Mouse (Mus musculus) lung, postnatal 0 days (tissue): ENCODE measurements around the gene Slc43a3. TPM values are rescaled to one million over a fixed set of nuclear protein-coding genes. Genes with fewer than 3 reads are reported as not detected.
A peak's percentile ranks its signal among the peaks of the same experiment; 100 is the strongest.

Source experiments
- ATAC-seq: fragments of 200-750 bp; cut with Nextera tagmentation; 2 replicates; pipeline ENCODE4 v1.8.0; 2017; ENCODE audit warnings: moderate library complexity
- DNase-seq: peaks from one replicate; pipeline ENCODE4 v3.0.0-alpha.2; 2016; ENCODE audit warnings: low spot score
- H3K27ac ChIP-seq: fragments of 300-500 bp; sonication (generic); 2 replicates; pipeline ENCODE4 v1.5.1; 2014; ENCODE audit warnings: antibody characterized with exemption, mild to moderate bottlenecking, low read length, mixed read lengths
- H3K27me3 ChIP-seq: fragments of 300-500 bp; sonication (generic); replicated peaks from 2 replicates; pipeline ENCODE4 v1.6.1; 2014; ENCODE audit warnings: low read length, mixed read lengths; ENCODE audit not compliant: insufficient read depth
- H3K36me3 ChIP-seq: fragments of 300-500 bp; sonication (generic); 2 replicates; pipeline ENCODE4 v1.6.1; 2014; ENCODE audit warnings: low read length, mixed read lengths; ENCODE audit not compliant: insufficient read depth
- H3K4me1 ChIP-seq: fragments of 300-500 bp; sonication (generic); 2 replicates; pipeline ENCODE4 v1.6.1; 2014; ENCODE audit warnings: antibody characterized with exemption, low read depth, low read length, mixed read lengths; ENCODE audit not compliant: insufficient read depth
- H3K4me2 ChIP-seq: fragments of 300-500 bp; sonication (generic); replicated peaks from 2 replicates; pipeline ENCODE4 v1.6.1; 2014; ENCODE audit warnings: low read depth, mild to moderate bottlenecking, low read length, moderate library complexity, mixed read lengths
- H3K4me3 ChIP-seq: fragments of 300-500 bp; sonication (generic); 2 replicates; pipeline ENCODE4 v1.5.1; 2014; ENCODE audit warnings: low read depth, low read length
- H3K9ac ChIP-seq: fragments of 300-500 bp; sonication (generic); replicated peaks from 2 replicates; pipeline ENCODE4 v1.6.1; 2014; ENCODE audit warnings: low read depth, mild to moderate bottlenecking
- H3K9me3 ChIP-seq: fragments of 300-500 bp; sonication (generic); 2 replicates; pipeline ENCODE4 v1.6.1; 2016; ENCODE audit warnings: low read length, mixed read lengths
- CTCF ChIP-seq: IDR thresholded peaks from 2 replicates; pipeline ENCODE4 v1.5.1; 2016; ENCODE audit warnings: antibody characterized with exemption, mild to moderate bottlenecking
- EP300 ChIP-seq: IDR thresholded peaks from 2 replicates; pipeline ENCODE4 v1.6.1; 2016; ENCODE audit warnings: antibody characterized with exemption, mild to moderate bottlenecking, control low read depth
- WGBS: fragments of 180-500 bp; shearing (Covaris S2); extraction: QIAGEN DNeasy Blood & Tissue Kit; methylation state at CpG from one replicate; pipeline ENCODE4 v1.1.7; 2014; 5-methylcytosine and 5-hydroxymethylcytosine counted together
- polyA plus RNA-seq: library from polyadenylated mRNA; unstranded; fragments of >200 nt; fragmentation: Nextera tagmentation; extraction: Ambion mirVana; gene quantifications from 2 replicates; pipeline ENCODE4 v1.2.1, GENCODE M21; 2015

Gene Slc43a3
- polyA plus RNA-seq, 1 experiment from 2014 or later = 121 TPM

- DNase-seq (no peak), ATAC-seq (no peak)
- no peak overlapping the region for H3K4me2 ChIP-seq
- WGBS = 79% methylated on average over 2 of the region's 2 CpGs
- TF ChIP-seq EP300 = no peak
- no peak for TF ChIP-seq CTCF
- H3K9me3 ChIP-seq = no peaks in the 10 kb centered on the region
- no peaks in the 10 kb centered on the region for H3K27me3 ChIP-seq
- H3K4me1 ChIP-seq = no peaks in the 10 kb centered on the region; the same call in 1 of the 2 replicates
- H3K36me3 ChIP-seq = no peaks in the 10 kb centered on the region
- no peak overlapping the region for H3K4me3 ChIP-seq
- no peak overlapping the region for H3K9ac ChIP-seq
- no peak overlapping the region for H3K27ac ChIP-seq
These were observed 60.0 kb downstream of the Slc43a3 start for GRCm38 (mm10) chr2:84996376-84996775.

GRCm38 (mm10) chr2:84999486-85000181 is 63.3 kb downstream of the Slc43a3 start:
- 41% methylated on average over 3 of the region's 3 CpGs for WGBS
- peak; percentile 64 for DNase-seq
- Histone ChIP-seq H3K4me2 (no peak overlapping the region), H3K9ac (no peak overlapping the region), H3K4me3 (no peak overlapping the region), H3K27ac (peak overlapping the region; percentile 32; the same call in 1 of the 2 replicates), H3K4me1 (no peaks in the 10 kb centered on the region; the same call in 1 of the 2 replicates), H3K27me3 (no peaks in the 10 kb centered on the region), H3K9me3 (no peaks in the 10 kb centered on the region), H3K36me3 (no peaks in the 10 kb centered on the region)
- peak; percentile 76 for ATAC-seq
- TF ChIP-seq CTCF (no peak), EP300 (peak; percentile 47; the same call in 1 of the 2 replicates)

- no peak overlapping the region for H3K9ac ChIP-seq
- no peaks in the 10 kb centered on the region for H3K9me3 ChIP-seq
- H3K4me2 ChIP-seq = no peak overlapping the region
- no peak overlapping the region for H3K27ac ChIP-seq
- ATAC-seq (peak; percentile 81), DNase-seq (peak; percentile 48)
- H3K4me3 ChIP-seq = no peak overlapping the region
- 51% methylated on average over 13 of the region's 13 CpGs for whole genome bisulfite sequencing
- H3K27me3 ChIP-seq = no peaks in the 10 kb centered on the region
- no peak for TF ChIP-seq CTCF
- TF ChIP-seq EP300 = peak; percentile 71
- no peaks in the 10 kb centered on the region; the same call in 1 of the 2 replicates for H3K4me1 ChIP-seq
- H3K36me3 ChIP-seq = no peaks in the 10 kb centered on the region
These were observed 65.1 kb downstream of the Slc43a3 start for GRCm38 (mm10) chr2:85001497-85001896.

GRCm38 (mm10) chr2:85002575-85002974 is 66.2 kb downstream of the Slc43a3 start:
- DNase-seq = no peak
- H3K9ac ChIP-seq = no peak overlapping the region
- H3K4me1 ChIP-seq = no peaks in the 10 kb centered on the region; the same call in 1 of the 2 replicates
- no peak overlapping the region for H3K27ac ChIP-seq
- no peaks in the 10 kb centered on the region for H3K36me3 ChIP-seq
- 36% methylated on average over 8 of the region's 8 CpGs for WGBS
- no peak for ATAC-seq
- no peak overlapping the region for H3K4me3 ChIP-seq
- H3K9me3 ChIP-seq = no peaks in the 10 kb centered on the region
- H3K4me2 ChIP-seq = no peak overlapping the region
- no peaks in the 10 kb centered on the region for H3K27me3 ChIP-seq
- no peak for TF ChIP-seq EP300
- no peak for TF ChIP-seq CTCF

GRCm38 (mm10) chr2:85004341-85004740 is 68.0 kb downstream of the Slc43a3 start:
- Histone ChIP-seq H3K4me2 (no peak overlapping the region), H3K27ac (no peak overlapping the region), H3K36me3 (no peaks in the 10 kb centered on the region), H3K4me3 (no peak overlapping the region), H3K27me3 (no peaks in the 10 kb centered on the region), H3K9ac (no peak overlapping the region), H3K9me3 (no peaks in the 10 kb centered on the region), H3K4me1 (no peaks in the 10 kb centered on the region; the same call in 1 of the 2 replicates)
- TF ChIP-seq EP300 (no peak), CTCF (no peak)
- DNase-seq (no peak), ATAC-seq (no peak)
- 76% methylated on average over 4 of the region's 4 CpGs for WGBS

GRCm38 (mm10) chr2:85006600-85006999 is 70.2 kb downstream of the Slc43a3 start:
- DNase-seq = no peak
- 78% methylated on average over 7 of the region's 7 CpGs for WGBS

More at GRCm38 (mm10) chr2:85006600-85006999, 70.2 kb downstream of the Slc43a3 start:
- Histone ChIP-seq H3K27ac (no peak overlapping the region), H3K9me3 (no peaks in the 10 kb centered on the region), H3K4me2 (no peak overlapping the region), H3K9ac (no peak overlapping the region), H3K4me1 (no peaks in the 10 kb centered on the region; the same call in 1 of the 2 replicates), H3K4me3 (no peak overlapping the region), H3K27me3 (no peaks in the 10 kb centered on the region), H3K36me3 (no peaks in the 10 kb centered on the region)
- ATAC-seq = no peak
- no peak for TF ChIP-seq CTCF
- no peak for TF ChIP-seq EP300
